Comparison of ENCODE assay signal across 8 mouse cellular contexts in the genomic region with DNA sequence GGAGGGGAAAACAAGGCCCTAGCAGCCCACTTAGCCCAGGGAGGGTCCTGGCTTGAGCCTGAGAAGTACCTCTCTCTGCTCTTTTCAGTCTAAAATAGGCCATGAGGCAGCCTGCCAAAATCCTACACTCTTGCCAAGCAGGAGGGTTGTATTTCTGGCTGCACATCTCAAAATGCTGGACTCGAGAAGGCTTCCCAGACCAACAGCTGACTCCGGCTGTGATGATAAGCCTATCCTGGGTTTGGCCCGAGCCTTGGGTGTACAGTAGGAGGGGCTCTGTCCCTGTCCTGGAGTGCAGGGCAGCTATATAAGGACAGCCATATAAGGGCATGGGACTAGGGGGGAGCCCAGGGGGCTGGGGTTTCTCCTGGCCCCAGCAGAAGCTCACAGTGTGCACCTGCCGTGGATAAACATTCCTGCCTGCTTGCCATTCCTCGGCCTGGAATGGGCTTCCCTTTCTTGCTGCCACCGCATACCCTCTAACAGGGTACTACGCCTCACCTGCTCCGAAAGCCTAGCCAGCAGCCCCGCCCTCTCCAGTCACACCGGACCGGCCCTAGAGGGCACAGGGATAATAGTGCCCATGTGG.
DNase-seq lines count a peak whose midpoint lies in the region; ATAC-seq lines count a peak whose summit lies in the region.

No protein-coding gene starts in this region.

- DNase-seq in layer of hippocampus, adult 11-12 months (ENCODE audit: low spot score) = peak; percentile 69
- no peak for DNase-seq in layer of hippocampus, adult 9-10 months (ENCODE audit: low spot score)
- DNase-seq in kidney, postnatal 25 days = peak; percentile 67 to 72

- peaks cover 12% of the 10 kb centered on the region for H3K4me1 ChIP-seq in forebrain, embryonic 16.5 days (replicated peaks; ENCODE audit: control insufficient read depth, insufficient read depth, low read length)
- H3K4me1 ChIP-seq in heart, embryonic 16.5 days (ENCODE audit: control insufficient read depth, insufficient read depth, low read length) = peaks cover 83% of the 10 kb centered on the region
- peaks cover 31% of the 10 kb centered on the region for H3K4me1 ChIP-seq in lung, embryonic 16.5 days (replicated peaks; ENCODE audit: control insufficient read depth, insufficient read depth, low read length)
- peaks cover 23% of the 10 kb centered on the region for H3K4me1 ChIP-seq in stomach, embryonic 14.5 days (ENCODE audit: control insufficient read depth, insufficient read depth, low read length)

- no peak overlapping the region for H3K4me3 ChIP-seq in forebrain, embryonic 16.5 days (replicated peaks; ENCODE audit: low read length)
- peak overlapping the region; percentile 51 for H3K4me3 ChIP-seq in heart, embryonic 16.5 days (ENCODE audit: low read length)
- H3K4me3 ChIP-seq in lung, embryonic 16.5 days (ENCODE audit: low read length) = no peak overlapping the region
- no peak overlapping the region for H3K4me3 ChIP-seq in stomach, embryonic 14.5 days (ENCODE audit: low read depth, low read length)

- no peak overlapping the region for H3K27ac ChIP-seq in forebrain, embryonic 16.5 days (ENCODE audit: low read length)
- peak overlapping the region; percentile 99 for H3K27ac ChIP-seq in heart, embryonic 16.5 days (ENCODE audit: low read length)
- peak overlapping the region; percentile 77 for H3K27ac ChIP-seq in lung, embryonic 16.5 days (ENCODE audit: low read length)
- H3K27ac ChIP-seq in stomach, embryonic 14.5 days (ENCODE audit: low read length) = peak overlapping the region; percentile 82

- no peaks in the 10 kb centered on the region for H3K9me3 ChIP-seq in forebrain, embryonic 16.5 days (ENCODE audit: control insufficient read depth, low read length)
- no peaks in the 10 kb centered on the region for H3K9me3 ChIP-seq in heart, embryonic 16.5 days (replicated peaks; ENCODE audit: control insufficient read depth, low read length)
- H3K9me3 ChIP-seq in lung, embryonic 16.5 days (ENCODE audit: control insufficient read depth, low read length) = no peaks in the 10 kb centered on the region
- H3K9me3 ChIP-seq in stomach, embryonic 14.5 days (ENCODE audit: control insufficient read depth, low read depth, low read length) = no peaks in the 10 kb centered on the region

- peak; percentile 58 for ATAC-seq in forebrain, embryonic 16.5 days
- ATAC-seq in heart, embryonic 16.5 days (replicated peaks; ENCODE audit: extremely low read depth, insufficient read depth, low FRiP score) = peak; percentile 90
- ATAC-seq in lung, embryonic 16.5 days (ENCODE audit: low read depth) = peak; percentile 95
- peak; percentile 83; the same call in 1 of the 2 replicates for ATAC-seq in stomach, embryonic 14.5 days (ENCODE audit: insufficient number of reproducible peaks, insufficient read depth, low FRiP score, low read depth)
- ATAC-seq in CD4-positive, CD25-positive, alpha-beta regulatory T cell, adult 4 months = no peak

- no peaks in the 10 kb centered on the region for H3K27me3 ChIP-seq in forebrain, embryonic 16.5 days (replicated peaks; ENCODE audit: control insufficient read depth, insufficient read depth, low read length)
- H3K27me3 ChIP-seq in heart, embryonic 16.5 days (ENCODE audit: control insufficient read depth, insufficient read depth, low read length) = no peaks in the 10 kb centered on the region
- no peaks in the 10 kb centered on the region for H3K27me3 ChIP-seq in lung, embryonic 16.5 days (ENCODE audit: control insufficient read depth, insufficient read depth, low read depth, low read length)
- H3K27me3 ChIP-seq in stomach, embryonic 14.5 days (ENCODE audit: control insufficient read depth, insufficient read depth, low read length) = no peaks in the 10 kb centered on the region

- WGBS in forebrain, embryonic 16.5 days = 55% methylated on average over 11 of the region's 11 CpGs
- 27% methylated on average over 11 of the region's 11 CpGs for WGBS in heart, embryonic 16.5 days
- WGBS in lung, embryonic 16.5 days = 40% methylated on average over 11 of the region's 11 CpGs
- 45% methylated on average over 11 of the region's 11 CpGs for WGBS in stomach, embryonic 14.5 days

- H3K36me3 ChIP-seq in forebrain, embryonic 16.5 days (ENCODE audit: control insufficient read depth, insufficient read depth) = no peaks in the 10 kb centered on the region
- H3K36me3 ChIP-seq in heart, embryonic 16.5 days (ENCODE audit: control insufficient read depth, insufficient read depth) = peaks cover 3% of the 10 kb centered on the region; the same call in 1 of the 2 replicates
- H3K36me3 ChIP-seq in lung, embryonic 16.5 days (ENCODE audit: control insufficient read depth, insufficient read depth, low read length) = no peaks in the 10 kb centered on the region
- H3K36me3 ChIP-seq in stomach, embryonic 14.5 days (ENCODE audit: control insufficient read depth, insufficient read depth, low read length) = peaks cover 4% of the 10 kb centered on the region; the same call in 1 of the 2 replicates

- no peak overlapping the region for H3K4me2 ChIP-seq in forebrain, embryonic 16.5 days (ENCODE audit: low read length)
- H3K4me2 ChIP-seq in heart, embryonic 16.5 days (ENCODE audit: low read depth, low read length) = peak overlapping the region; percentile 62
- H3K4me2 ChIP-seq in lung, embryonic 16.5 days (ENCODE audit: low read depth, low read length) = no peak overlapping the region
- no peak overlapping the region for H3K4me2 ChIP-seq in stomach, embryonic 14.5 days (replicated peaks; ENCODE audit: low read depth, low read length)

- no peak overlapping the region for H3K9ac ChIP-seq in forebrain, embryonic 16.5 days (replicated peaks; ENCODE audit: low read depth, low read length)
- H3K9ac ChIP-seq in heart, embryonic 16.5 days (ENCODE audit: low read length) = peak overlapping the region; percentile 77
- no peak overlapping the region for H3K9ac ChIP-seq in lung, embryonic 16.5 days (ENCODE audit: low read length)
- H3K9ac ChIP-seq in stomach, embryonic 14.5 days (replicated peaks; ENCODE audit: low read depth, low read length) = no peak overlapping the region
